Mouse (Mus musculus) hindlimb bud, embryonic 11.5 days (tissue): ENCODE measurements at regions not wholly inside any gene's neighbourhood (a gene's known extent, or its start where the extent isn't known, plus 50 kb on each side); places are given as distances from the start of the nearest gene placed in this dataset.

Source experiments
- DNase-seq: peaks from one replicate; pipeline ENCODE4 v3.0.0-alpha.2; 2012; ENCODE audit warnings: low read depth, low spot score; ENCODE audit errors: extremely low spot score

GRCm38 (mm10) chr4:61909409-61909808 lies 74.4 kb upstream of the Mup5 start:
- DNase-seq, result peak; percentile 10

- no peak for DNase-seq
These were observed 67.1 kb upstream of the Mup5 start for GRCm38 (mm10) chr4:61902136-61902535.

DNA sequence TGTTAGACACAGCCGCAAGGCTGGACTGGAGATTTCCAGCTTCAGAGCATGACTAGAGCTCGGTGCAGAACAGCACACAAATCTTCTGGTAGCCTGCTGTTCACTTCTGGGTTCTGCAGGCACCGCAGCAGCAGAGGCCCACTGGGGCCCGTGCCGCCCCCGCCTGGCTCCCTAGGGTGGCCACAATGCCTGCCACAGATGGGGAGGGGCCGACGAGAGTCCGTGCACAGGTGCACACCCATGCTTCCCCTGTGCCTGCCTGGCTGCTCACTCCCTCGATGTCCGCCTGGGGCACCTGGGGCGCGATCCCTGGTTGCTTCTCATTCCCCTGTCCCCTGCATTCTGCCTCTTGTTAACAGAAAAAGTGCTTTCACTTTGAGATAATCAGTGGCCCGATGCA lies 63.2 kb upstream of the Mup5 start:
- no peak for DNase-seq

- DNase-seq, result no peak
These were observed 62.1 kb upstream of the Mup5 start for GRCm38 (mm10) chr4:61897176-61897575.
